Mouse (Mus musculus) intestine, embryonic 16.5 days (tissue): ENCODE data around the gene Noxo1. TPM values are rescaled to one million over a fixed set of nuclear protein-coding genes. Genes with fewer than 3 reads are reported as not detected.
A peak's percentile ranks its signal among the peaks of the same experiment; 100 is the strongest.
"Not testable (repeated sequence)": the region's sequence is repeated elsewhere in the genome, so short reads cannot be mapped to it uniquely, and the experiment has no call there.

Source experiments
- ATAC-seq: fragments of 200-750 bp; cut with Nextera tagmentation; 2 replicates; pipeline ENCODE4 v1.8.0; 2017; ENCODE audit warnings: moderate TSS enrichment, moderate library complexity
- H3K27ac ChIP-seq: fragments of 300-500 bp; sonication (generic); 2 replicates; pipeline ENCODE4 v1.5.1; 2014; ENCODE audit warnings: mild to moderate bottlenecking, low read length
- H3K27me3 ChIP-seq: fragments of 300-500 bp; sonication (generic); replicated peaks from 2 replicates; pipeline ENCODE4 v1.6.1; 2014; ENCODE audit warnings: low read length, control low read depth, mixed read lengths; ENCODE audit not compliant: control insufficient read depth, insufficient read depth
- H3K36me3 ChIP-seq: fragments of 300-500 bp; sonication (generic); 2 replicates; pipeline ENCODE4 v1.6.1; 2014; ENCODE audit warnings: low read length, control low read depth; ENCODE audit not compliant: control insufficient read depth, insufficient read depth
- H3K4me1 ChIP-seq: fragments of 300-500 bp; sonication (generic); 2 replicates; pipeline ENCODE4 v1.6.1; 2014; ENCODE audit warnings: low read length, control low read depth, mixed read lengths; ENCODE audit not compliant: control insufficient read depth, insufficient read depth
- H3K4me2 ChIP-seq: fragments of 300-500 bp; sonication (generic); 2 replicates; pipeline ENCODE4 v1.6.1; 2014; ENCODE audit warnings: low read depth, low read length, control low read depth
- H3K4me3 ChIP-seq: fragments of 300-500 bp; sonication (generic); 2 replicates; pipeline ENCODE4 v1.5.1; 2014; ENCODE audit warnings: mild to moderate bottlenecking, low read length
- H3K9ac ChIP-seq: fragments of 300-500 bp; sonication (generic); 2 replicates; pipeline ENCODE4 v1.6.1; 2014; ENCODE audit warnings: low read depth, low read length
- H3K9me3 ChIP-seq: fragments of 300-500 bp; sonication (generic); 2 replicates; pipeline ENCODE4 v1.6.1; 2016; ENCODE audit warnings: low read length, control low read depth; ENCODE audit not compliant: control insufficient read depth
- WGBS: fragments of 180-500 bp; shearing (Covaris S2); extraction: QIAGEN DNeasy Blood & Tissue Kit; methylation state at CpG from one replicate; pipeline ENCODE4 v1.1.7; 2014; 5-methylcytosine and 5-hydroxymethylcytosine counted together
- polyA plus RNA-seq: library from polyadenylated mRNA; unstranded; fragments of >200 nt; fragmentation: Nextera tagmentation; extraction: Ambion mirVana; gene quantifications from 2 replicates; pipeline ENCODE4 v1.2.1, GENCODE M21; 2015

The Noxo1 gene
- polyA plus RNA-seq, 1 experiment from 2014 or later: 17.7 TPM

- H3K4me1 ChIP-seq: peaks cover 10% of the 10 kb centered on the region; the same call in 1 of the 2 replicates
- H3K27me3 ChIP-seq: no peaks in the 10 kb centered on the region
- WGBS: 3% methylated on average over 32 of the region's 32 CpGs
- H3K4me3 ChIP-seq: peak within 1 kb of the TSS; percentile 64
- peak within 1 kb of the TSS; percentile 75 for H3K27ac ChIP-seq
- peak within 1 kb of the TSS; percentile 86 for H3K9ac ChIP-seq
- no peaks in the 10 kb centered on the region for H3K9me3 ChIP-seq
- H3K36me3 ChIP-seq: peaks cover 11% of the 10 kb centered on the region; the same call in 1 of the 2 replicates
- peak within 1 kb of the TSS; percentile 79 for H3K4me2 ChIP-seq
- peak; percentile 89 for ATAC-seq
These were observed 11.2 kb downstream of the Noxo1 start, which contains the start of gene Tbl3 for GRCm38 (mm10) chr17:24706982-24707800. Gene Tbl3, minus strand, starts transcription at chr17:24707660.

- WGBS: 4% methylated on average over 24 of the region's 24 CpGs
These were observed 11.9 kb downstream of the Noxo1 start for GRCm38 (mm10) chr17:24707801-24708425.

GRCm38 (mm10) chr17:24708646-24709045 lies 12.6 kb downstream of the Noxo1 start:
- H3K27ac ChIP-seq: no peak overlapping the region
- H3K27me3 ChIP-seq: no peaks in the 10 kb centered on the region
- WGBS: 31% methylated on average over 2 of the region's 2 CpGs
- H3K4me1 ChIP-seq: peaks cover 10% of the 10 kb centered on the region; the same call in 1 of the 2 replicates
- H3K9ac ChIP-seq: no peak overlapping the region
- ATAC-seq: no peak
- H3K4me2 ChIP-seq: no peak overlapping the region
- peak overlapping the region; percentile 64; the same call in 1 of the 2 replicates for H3K4me3 ChIP-seq
- peaks cover 10% of the 10 kb centered on the region; the same call in 1 of the 2 replicates for H3K36me3 ChIP-seq
- H3K9me3 ChIP-seq: no peaks in the 10 kb centered on the region

More at GRCm38 (mm10) chr17:24707801-24708425, 11.9 kb downstream of the Noxo1 start:
- Histone ChIP-seq H3K9me3 (no peaks in the 10 kb centered on the region), H3K9ac (peak overlapping the region; percentile 86), H3K4me3 (peak overlapping the region; percentile 64), H3K27me3 (no peaks in the 10 kb centered on the region), H3K27ac (peak overlapping the region; percentile 75), H3K36me3 (peaks cover 10% of the 10 kb centered on the region; the same call in 1 of the 2 replicates), H3K4me2 (peak overlapping the region; percentile 79), H3K4me1 (peaks cover 10% of the 10 kb centered on the region; the same call in 1 of the 2 replicates)
- peak; percentile 38 for ATAC-seq

- H3K9ac ChIP-seq: no peak overlapping the region
- ATAC-seq: no peak
- no peaks in the 10 kb centered on the region for H3K36me3 ChIP-seq
- no peaks in the 10 kb centered on the region for H3K27me3 ChIP-seq
- H3K4me3 ChIP-seq: no peak overlapping the region
- H3K4me2 ChIP-seq: no peak overlapping the region
- H3K4me1 ChIP-seq: peaks cover 5% of the 10 kb centered on the region; the same call in 1 of the 2 replicates
- 74% methylated on average over 6 of the region's 6 CpGs for WGBS
- no peak overlapping the region for H3K27ac ChIP-seq
- no peaks in the 10 kb centered on the region for H3K9me3 ChIP-seq
These were observed 19.5 kb downstream of the Noxo1 start for GRCm38 (mm10) chr17:24715556-24715955.

GRCm38 (mm10) chr17:24716166-24716682 lies 20.2 kb downstream of the Noxo1 start:
- H3K9me3 ChIP-seq: no peaks in the 10 kb centered on the region
- H3K27me3 ChIP-seq: no peaks in the 10 kb centered on the region
- WGBS: 98% methylated on average over 15 of the region's 15 CpGs
- H3K4me3 ChIP-seq: no peak overlapping the region
- H3K4me1 ChIP-seq: peaks cover 5% of the 10 kb centered on the region; the same call in 1 of the 2 replicates
- H3K4me2 ChIP-seq: no peak overlapping the region
- H3K27ac ChIP-seq: no peak overlapping the region
- no peaks in the 10 kb centered on the region for H3K36me3 ChIP-seq
- no peak for ATAC-seq
- no peak overlapping the region for H3K9ac ChIP-seq

GRCm38 (mm10) chr17:24717943-24718342 lies 21.9 kb downstream of the Noxo1 start, which contains the start of the genes Rnf151 and Rps2:
Gene Rnf151, minus strand, starts transcription at chr17:24718063.
Gene Rps2, plus strand, starts transcription at chr17:24718116.
- Histone ChIP-seq H3K27me3 (no peaks in the 10 kb centered on the region), H3K4me3 (peak within 1 kb of the TSS; percentile 89), H3K9ac (peak within 1 kb of the TSS; percentile 96), H3K36me3 (peaks cover 7% of the 10 kb centered on the region), H3K4me1 (peaks cover 15% of the 10 kb centered on the region), H3K4me2 (peak within 1 kb of the TSS; percentile 57), H3K9me3 (no peaks in the 10 kb centered on the region), H3K27ac (no peak within 1 kb of the TSS)
- ATAC-seq: no peak
- WGBS: 79% methylated on average over 4 of the region's 4 CpGs

GRCm38 (mm10) chr17:24718938-24719337 lies 22.9 kb downstream of the Noxo1 start:
- 59% methylated on average over 5 of the region's 5 CpGs for WGBS

GRCm38 (mm10) chr17:24719494-24720222 lies 23.6 kb downstream of the Noxo1 start:
- Histone ChIP-seq H3K4me1 (peaks cover 19% of the 10 kb centered on the region), H3K27ac (peak overlapping the region; percentile 81), H3K9me3 (no peaks in the 10 kb centered on the region), H3K36me3 (peaks cover 7% of the 10 kb centered on the region), H3K27me3 (no peaks in the 10 kb centered on the region), H3K4me2 (peak overlapping the region; percentile 58), H3K9ac (peak overlapping the region; percentile 96), H3K4me3 (peak overlapping the region; percentile 89)
- ATAC-seq: peak; percentile 96
- under 1% methylated on average over 61 of the region's 61 CpGs for WGBS

More at GRCm38 (mm10) chr17:24718938-24719337, 22.9 kb downstream of the Noxo1 start:
- H3K9me3 ChIP-seq, H3K27ac ChIP-seq, H3K36me3 ChIP-seq, H3K27me3 ChIP-seq, ATAC-seq: not testable (repeated sequence)
- H3K4me3 ChIP-seq: peak overlapping the region; percentile 89
- H3K4me2 ChIP-seq: peak overlapping the region; percentile 57
- H3K4me1 ChIP-seq: peaks cover 19% of the 10 kb centered on the region
- peak overlapping the region; percentile 96 for H3K9ac ChIP-seq
